In genomic region chr9:13231545-13232216, GRCm38 (mm10) we compare ENCODE assay signal across 8 mouse cellular contexts. TPM values are rescaled to one million over a fixed set of nuclear protein-coding genes. Genes with fewer than 3 reads are reported as not detected.
DNase-seq lines count a peak whose midpoint lies in the region; ATAC-seq and TF ChIP-seq lines count a peak whose summit lies in the region.

No protein-coding gene starts in this region.

- H3K36me3 ChIP-seq in liver, postnatal 0 days (replicated peaks; ENCODE audit: insufficient read depth, low read length) = no peaks in the 10 kb centered on the region

- H3K4me3 ChIP-seq in liver, postnatal 0 days (ENCODE audit: low read depth, low read length) = no peak overlapping the region
- no peak overlapping the region for H3K4me3 ChIP-seq in cortical plate, adult 2 months (ENCODE audit: insufficient read depth, low read length)

- TF ChIP-seq EP300 in liver, postnatal 0 days (IDR thresholded peaks at IDR 0.05; ENCODE audit: low read depth) = no peak

- no peak overlapping the region for H3K4me2 ChIP-seq in liver, postnatal 0 days (ENCODE audit: low read depth, low read length)

- 18% methylated on average over 5 of the region's 5 CpGs for WGBS in liver, postnatal 0 days (ENCODE audit: insufficient replicate concordance)

- no peak for ATAC-seq in cerebellum, adult (ENCODE audit: insufficient number of reproducible peaks, low FRiP score, low TSS enrichment)
- no peak for ATAC-seq in liver, postnatal 0 days
- ATAC-seq in neutrophil, adult 5-6 weeks (ENCODE audit: extremely low read depth, insufficient number of reproducible peaks, low FRiP score, poor library complexity, severe bottlenecking) = 0 out of 2 replicates have a peak, but pooled peaks have one; percentile 55

- no peak overlapping the region for H3K27ac ChIP-seq in liver, postnatal 0 days (ENCODE audit: low read depth)
- H3K27ac ChIP-seq in cortical plate, adult 2 months (ENCODE audit: insufficient read depth, low read length) = no peak overlapping the region

- DNase-seq in cerebellum, postnatal 10 days = peak; percentile 48 to 64
- DNase-seq in liver, postnatal 0 days = no peak
- no peak for DNase-seq in liver
- peak; percentile 39 for DNase-seq in kidney, postnatal 10 days
- DNase-seq in spleen, postnatal 4 days (ENCODE audit: low spot score in 2 of 2) = no peak

- H3K9me3 ChIP-seq in liver, postnatal 0 days (ENCODE audit: low read length) = 0 out of 2 replicates have a peak, but pooled peaks cover 4% of the 10 kb centered on the region

- H3K9ac ChIP-seq in liver, postnatal 0 days (replicated peaks) = no peak overlapping the region

- no peak for TF ChIP-seq POLR2A in cortical plate, adult 2 months (IDR thresholded peaks at IDR 0.05; ENCODE audit: extremely low read depth, insufficient read depth, low read length)

- H3K4me1 ChIP-seq in liver, postnatal 0 days (ENCODE audit: insufficient read depth) = peaks cover 3% of the 10 kb centered on the region; the same call in 1 of the 2 replicates
- H3K4me1 ChIP-seq in cortical plate, adult 2 months (ENCODE audit: control insufficient read depth, insufficient read depth, low read length) = no peaks in the 10 kb centered on the region

- TF ChIP-seq CTCF in liver, postnatal 0 days (IDR thresholded peaks at IDR 0.05; ENCODE audit: low read depth) = peak; percentile 78
- TF ChIP-seq CTCF in cortical plate, adult 2 months (IDR thresholded peaks at IDR 0.05; ENCODE audit: extremely low read depth, insufficient read depth, low read length) = peak; percentile 75

- no peaks in the 10 kb centered on the region for H3K27me3 ChIP-seq in liver, postnatal 0 days (ENCODE audit: insufficient read depth, low read length)

RNA-seq across cellular contexts. Expression of gene Jrkl, which starts 13.9 kb away (rescaled TPM):
- polyA plus RNA-seq in liver, postnatal 0 days (2015; fragmentation: Nextera tagmentation; extraction: Ambion mirVana) = 1.9 and 2.1 TPM in 2 replicates
- polyA plus RNA-seq in cortical plate, adult 2 months (2012; rRNA removed) = 4.7 and 5.0 TPM in 2 replicates
- total RNA-seq in neutrophil, adult 5-6 weeks (2017) = 22.5 and 25.8 TPM in 2 replicates

RNA-seq across cellular contexts. Expression of gene Ccdc82, which starts 15.1 kb away (rescaled TPM):
- 3.8 and 4.7 TPM in 2 replicates for polyA plus RNA-seq in liver, postnatal 0 days (2015; fragmentation: Nextera tagmentation; extraction: Ambion mirVana)
- 17.4 and 18.2 TPM in 2 replicates for polyA plus RNA-seq in cortical plate, adult 2 months (2012; rRNA removed)
- 65.8 and 72.5 TPM in 2 replicates for total RNA-seq in neutrophil, adult 5-6 weeks (2017)

Comparison
In these comparisons a context has a peak if more than half of its experiments do, and no peak if none do; other contexts are left out.
1. DNase-seq: peak in cerebellum, postnatal 10 days (2 of 2) and kidney, postnatal 10 days (single experiment); none in liver, postnatal 0 days (single experiment), liver (single experiment) and spleen, postnatal 4 days (0 of 2).